Mouse (Mus musculus) kidney, adult 10 weeks (tissue): ENCODE measurements around the gene Prl. TPM values are rescaled to one million over a fixed set of nuclear protein-coding genes. Genes with fewer than 3 reads are reported as not detected.

Experiments used
- polyA plus RNA-seq: library from polyadenylated mRNA; stranded (reverse); fragments of 350-450 nt; fragmentation: Illumina TruSeq; extraction: RNeasy Lipid Tissue Mini Kit (QIAGEN cat#74804); gene quantifications from one replicate; pipeline ENCODE4 v1.2.3, GENCODE M21; 2014; ENCODE audit warnings: low read depth, low replicate concordance

The Prl gene
- polyA plus RNA-seq: not detected

GRCm38 (mm10) chr13:27057270-27057669 is at the start of gene Prl:
TSS of gene Prl (plus strand) at chr13:27057570.

GRCm38 (mm10) chr13:27093890-27094289 is 36.5 kb downstream of the Prl start, which contains the start of gene Prl3d1:
TSS of gene Prl3d1 (plus strand) at chr13:27094190.

Other genes with a start within 250 kb of the Prl start
- gene Prl3d1, start 36.6 kb downstream of the Prl start, polyA plus RNA-seq: not detected
- not detected for gene Prl3d2, start 64.1 kb downstream of the Prl start, polyA plus RNA-seq
- gene Prl3d3, start 99.2 kb downstream of the Prl start, polyA plus RNA-seq: not detected
- gene Prl3c1, start 139.1 kb downstream of the Prl start, polyA plus RNA-seq: not detected
- not detected for gene Prl3b1, start 184.3 kb downstream of the Prl start, polyA plus RNA-seq
- not detected for gene Prl3a1, start 201.9 kb downstream of the Prl start, polyA plus RNA-seq